Mouse (Mus musculus): ENCODE data around the gene Dppa4. TPM values are rescaled to one million over a fixed set of nuclear protein-coding genes. Genes with fewer than 3 reads are reported as not detected.

Gene Dppa4
- polyA plus RNA-seq, 2 experiments = not detected

- Histone ChIP-seq H3K4me3 (replicated peaks; ENCODE audit: low read length) (no peak overlapping the region), H3K9me3 (ENCODE audit: control insufficient read depth, low read length) (no peaks in the 10 kb centered on the region), H3K9ac (ENCODE audit: low read depth, low read length, severe bottlenecking) (no peak overlapping the region), H3K4me2 (replicated peaks; ENCODE audit: low read depth, low read length, severe bottlenecking) (no peak overlapping the region), H3K27me3 (ENCODE audit: control insufficient read depth, insufficient read depth, low read length) (no peaks in the 10 kb centered on the region), H3K27ac (replicated peaks; ENCODE audit: low read depth, low read length) (no peak overlapping the region), H3K4me1 (ENCODE audit: control insufficient read depth, insufficient read depth, low read length) (no peaks in the 10 kb centered on the region), H3K36me3 (ENCODE audit: control insufficient read depth, insufficient read depth, low read length) (no peaks in the 10 kb centered on the region)
- ATAC-seq (ENCODE audit: low FRiP score, low read depth) = no peak
- DNase-seq (ENCODE audit: low spot score) = no peak
- 93% methylated on average over 5 of the region's 5 CpGs for WGBS
- TF ChIP-seq POLR2A (IDR thresholded peaks at IDR 0.05; ENCODE audit: borderline replicate concordance, extremely low read depth, insufficient read depth, insufficient read length) = no peak
Observed at GRCm38 (mm10) chr16:48254584-48254983, 28.9 kb upstream of the Dppa4 start.

- no peak overlapping the region for H3K4me2 ChIP-seq (replicated peaks; ENCODE audit: low read depth, low read length, severe bottlenecking)
- no peak overlapping the region for H3K27ac ChIP-seq (replicated peaks; ENCODE audit: low read depth, low read length)
- no peak overlapping the region for H3K4me3 ChIP-seq (replicated peaks; ENCODE audit: low read length)
- H3K9me3 ChIP-seq (ENCODE audit: control insufficient read depth, low read length) = no peaks in the 10 kb centered on the region
- H3K4me1 ChIP-seq (ENCODE audit: control insufficient read depth, insufficient read depth, low read length) = no peaks in the 10 kb centered on the region
- no peaks in the 10 kb centered on the region for H3K27me3 ChIP-seq (ENCODE audit: control insufficient read depth, insufficient read depth, low read length)
- no peak for ATAC-seq (ENCODE audit: low FRiP score, low read depth)
- H3K36me3 ChIP-seq (ENCODE audit: control insufficient read depth, insufficient read depth, low read length) = no peaks in the 10 kb centered on the region
- no peak for DNase-seq (ENCODE audit: low spot score)
- TF ChIP-seq POLR2A (IDR thresholded peaks at IDR 0.05; ENCODE audit: borderline replicate concordance, extremely low read depth, insufficient read depth, insufficient read length) = no peak
- WGBS = 90% methylated on average over 4 of the region's 4 CpGs
- no peak overlapping the region for H3K9ac ChIP-seq (ENCODE audit: low read depth, low read length, severe bottlenecking)
Observed at GRCm38 (mm10) chr16:48259519-48259918, 24.0 kb upstream of the Dppa4 start.

- Histone ChIP-seq H3K27me3 (ENCODE audit: control insufficient read depth, insufficient read depth, low read length) (no peaks in the 10 kb centered on the region), H3K36me3 (ENCODE audit: control insufficient read depth, insufficient read depth, low read length) (no peaks in the 10 kb centered on the region), H3K9ac (ENCODE audit: low read depth, low read length, severe bottlenecking) (no peak overlapping the region), H3K27ac (replicated peaks; ENCODE audit: low read depth, low read length) (no peak overlapping the region), H3K4me1 (ENCODE audit: control insufficient read depth, insufficient read depth, low read length) (no peaks in the 10 kb centered on the region), H3K4me2 (replicated peaks; ENCODE audit: low read depth, low read length, severe bottlenecking) (no peak overlapping the region), H3K4me3 (replicated peaks; ENCODE audit: low read length) (no peak overlapping the region), H3K9me3 (ENCODE audit: control insufficient read depth, low read length) (no peaks in the 10 kb centered on the region)
- DNase-seq (ENCODE audit: low spot score) (no peak), ATAC-seq (ENCODE audit: low FRiP score, low read depth) (no peak)
- no peak for TF ChIP-seq POLR2A (IDR thresholded peaks at IDR 0.05; ENCODE audit: borderline replicate concordance, extremely low read depth, insufficient read depth, insufficient read length)
- 79% methylated on average over 1 of the region's 1 CpGs for WGBS
Observed at GRCm38 (mm10) chr16:48262901-48263300, 20.6 kb upstream of the Dppa4 start.

GRCm38 (mm10) chr16:48265856-48266255 lies 17.7 kb upstream of the Dppa4 start:
- no peak for ATAC-seq (ENCODE audit: low FRiP score, low read depth)
- no peak overlapping the region for H3K4me2 ChIP-seq (replicated peaks; ENCODE audit: low read depth, low read length, severe bottlenecking)
- no peaks in the 10 kb centered on the region for H3K27me3 ChIP-seq (ENCODE audit: control insufficient read depth, insufficient read depth, low read length)
- no peak for DNase-seq (ENCODE audit: low spot score)
- H3K9me3 ChIP-seq (ENCODE audit: control insufficient read depth, low read length) = no peaks in the 10 kb centered on the region
- no peaks in the 10 kb centered on the region for H3K4me1 ChIP-seq (ENCODE audit: control insufficient read depth, insufficient read depth, low read length)
- no peak overlapping the region for H3K4me3 ChIP-seq (replicated peaks; ENCODE audit: low read length)
- no peaks in the 10 kb centered on the region for H3K36me3 ChIP-seq (ENCODE audit: control insufficient read depth, insufficient read depth, low read length)
- H3K9ac ChIP-seq (ENCODE audit: low read depth, low read length, severe bottlenecking) = no peak overlapping the region
- no peak for TF ChIP-seq POLR2A (IDR thresholded peaks at IDR 0.05; ENCODE audit: borderline replicate concordance, extremely low read depth, insufficient read depth, insufficient read length)
- 85% methylated on average over 4 of the region's 4 CpGs for WGBS
- no peak overlapping the region for H3K27ac ChIP-seq (replicated peaks; ENCODE audit: low read depth, low read length)

- no peak for TF ChIP-seq POLR2A (IDR thresholded peaks at IDR 0.05; ENCODE audit: borderline replicate concordance, extremely low read depth, insufficient read depth, insufficient read length)
- Histone ChIP-seq H3K4me1 (ENCODE audit: control insufficient read depth, insufficient read depth, low read length) (no peaks in the 10 kb centered on the region), H3K36me3 (ENCODE audit: control insufficient read depth, insufficient read depth, low read length) (no peaks in the 10 kb centered on the region), H3K4me3 (replicated peaks; ENCODE audit: low read length) (no peak overlapping the region), H3K9me3 (ENCODE audit: control insufficient read depth, low read length) (no peaks in the 10 kb centered on the region), H3K4me2 (replicated peaks; ENCODE audit: low read depth, low read length, severe bottlenecking) (no peak overlapping the region), H3K9ac (ENCODE audit: low read depth, low read length, severe bottlenecking) (no peak overlapping the region), H3K27me3 (ENCODE audit: control insufficient read depth, insufficient read depth, low read length) (no peaks in the 10 kb centered on the region), H3K27ac (replicated peaks; ENCODE audit: low read depth, low read length) (no peak overlapping the region)
- ATAC-seq (ENCODE audit: low FRiP score, low read depth) (no peak), DNase-seq (ENCODE audit: low spot score) (no peak)
- 73% methylated on average over 4 of the region's 4 CpGs for WGBS
Observed at GRCm38 (mm10) chr16:48276940-48277339, 6.6 kb upstream of the Dppa4 start.

GRCm38 (mm10) chr16:48280883-48281282 lies 2.6 kb upstream of the Dppa4 start:
- Histone ChIP-seq H3K9me3 (ENCODE audit: control insufficient read depth, low read length) (no peaks in the 10 kb centered on the region), H3K36me3 (ENCODE audit: control insufficient read depth, insufficient read depth, low read length) (no peaks in the 10 kb centered on the region), H3K4me3 (replicated peaks; ENCODE audit: low read length) (no peak overlapping the region), H3K4me2 (replicated peaks; ENCODE audit: low read depth, low read length, severe bottlenecking) (no peak overlapping the region), H3K27me3 (ENCODE audit: control insufficient read depth, insufficient read depth, low read length) (no peaks in the 10 kb centered on the region), H3K4me1 (ENCODE audit: control insufficient read depth, insufficient read depth, low read length) (no peaks in the 10 kb centered on the region), H3K27ac (replicated peaks; ENCODE audit: low read depth, low read length) (no peak overlapping the region), H3K9ac (ENCODE audit: low read depth, low read length, severe bottlenecking) (no peak overlapping the region)
- TF ChIP-seq POLR2A (IDR thresholded peaks at IDR 0.05; ENCODE audit: borderline replicate concordance, extremely low read depth, insufficient read depth, insufficient read length) = no peak
- WGBS = 91% methylated on average over 4 of the region's 4 CpGs
- DNase-seq (ENCODE audit: low spot score) = no peak
- ATAC-seq (ENCODE audit: low FRiP score, low read depth) = no peak

Measured in limb, embryonic 14.5 days (tissue).